Mouse (Mus musculus) intestine, embryonic 14.5 days (tissue): ENCODE measurements around the gene Cobll1. TPM values are rescaled to one million over a fixed set of nuclear protein-coding genes. Genes with fewer than 3 reads are reported as not detected.

ENCODE experiments used
- ATAC-seq: fragments of 200-750 bp; cut with Nextera tagmentation; replicated peaks from 2 replicates; pipeline ENCODE4 v1.8.0; 2017; ENCODE audit warnings: low read depth, moderate number of reproducible peaks, moderate TSS enrichment, moderate library complexity; ENCODE audit not compliant: low FRiP score, low TSS enrichment
- DNase-seq: peaks from one replicate; pipeline ENCODE4 v3.0.0-alpha.2; 2018; ENCODE audit warnings: low spot score
- H3K27ac ChIP-seq: fragments of 300-500 bp; sonication (generic); 2 replicates; pipeline ENCODE4 v1.5.1; 2014; ENCODE audit warnings: low read depth, mild to moderate bottlenecking, control low read depth
- H3K27me3 ChIP-seq: fragments of 300-500 bp; sonication (generic); replicated peaks from 2 replicates; pipeline ENCODE4 v1.6.1; 2014; ENCODE audit warnings: low read length, control low read depth; ENCODE audit not compliant: control insufficient read depth, insufficient read depth
- H3K36me3 ChIP-seq: fragments of 300-500 bp; sonication (generic); 2 replicates; pipeline ENCODE4 v1.6.1; 2014; ENCODE audit warnings: low read length, control low read depth; ENCODE audit not compliant: control insufficient read depth, insufficient read depth
- H3K4me1 ChIP-seq: fragments of 300-500 bp; sonication (generic); replicated peaks from 2 replicates; pipeline ENCODE4 v1.6.1; 2014; ENCODE audit warnings: low read length, control low read depth, mixed read lengths; ENCODE audit not compliant: control insufficient read depth, insufficient read depth
- H3K4me2 ChIP-seq: fragments of 300-500 bp; sonication (generic); 2 replicates; pipeline ENCODE4 v1.6.1; 2014; ENCODE audit warnings: low read length
- H3K4me3 ChIP-seq: fragments of 300-500 bp; sonication (generic); 2 replicates; pipeline ENCODE4 v1.5.1; 2014; ENCODE audit warnings: low read depth, low read length, control low read depth, mixed read lengths
- H3K9ac ChIP-seq: fragments of 300-500 bp; sonication (generic); 2 replicates; pipeline ENCODE4 v1.6.1; 2014; ENCODE audit warnings: mild to moderate bottlenecking, low read length
- H3K9me3 ChIP-seq: fragments of 300-500 bp; sonication (generic); 2 replicates; pipeline ENCODE4 v1.6.1; 2016; ENCODE audit warnings: low read length, control low read depth; ENCODE audit not compliant: control insufficient read depth
- WGBS: fragments of 180-500 bp; shearing (Covaris S2); extraction: QIAGEN DNeasy Blood & Tissue Kit; methylation state at CpG from one replicate; pipeline ENCODE4 v1.1.7; 2014; 5-methylcytosine and 5-hydroxymethylcytosine counted together
- polyA plus RNA-seq: library from polyadenylated mRNA; unstranded; fragments of >200 nt; fragmentation: Nextera tagmentation; extraction: Ambion mirVana; gene quantifications from 2 replicates; pipeline ENCODE4 v1.2.1, GENCODE M21; 2014

Gene Cobll1
- polyA plus RNA-seq, 1 experiment from 2014 or later: 19.9 TPM

DNA sequence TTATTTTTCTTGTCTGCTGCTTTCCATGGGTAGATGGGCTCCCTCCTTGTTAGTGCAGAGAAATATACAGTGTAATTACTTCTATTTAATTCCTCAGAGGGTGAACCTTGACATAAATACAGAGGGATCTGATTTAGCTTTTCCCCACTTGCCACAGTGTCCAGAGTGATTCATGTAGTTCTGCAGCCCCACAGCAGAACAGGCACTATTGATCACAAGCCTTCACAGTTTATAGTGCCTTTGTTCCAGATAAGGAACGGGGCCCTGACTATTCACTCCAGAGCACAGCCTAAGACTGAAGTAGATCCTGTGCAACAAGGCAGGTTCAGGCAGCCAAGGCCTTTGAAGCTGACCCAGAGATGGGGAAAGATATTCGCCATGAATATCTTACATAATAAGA, 10.4 kb upstream of the Cobll1 start:
- no peak overlapping the region for H3K4me3 ChIP-seq
- ATAC-seq (no peak), DNase-seq (no peak)
- H3K4me2 ChIP-seq: no peak overlapping the region
- no peaks in the 10 kb centered on the region for H3K27me3 ChIP-seq
- 29% methylated on average over 2 of the region's 2 CpGs for WGBS
- no peaks in the 10 kb centered on the region for H3K9me3 ChIP-seq
- peak overlapping the region; percentile 22; the same call in 1 of the 2 replicates for H3K27ac ChIP-seq
- H3K4me1 ChIP-seq: 0 out of 2 replicates have a peak, but pooled peaks cover 1% of the 10 kb centered on the region
- H3K9ac ChIP-seq: no peak overlapping the region
- H3K36me3 ChIP-seq: no peaks in the 10 kb centered on the region

- Histone ChIP-seq H3K4me2 (peak overlapping the region; percentile 75), H3K36me3 (no peaks in the 10 kb centered on the region), H3K9me3 (0 out of 2 replicates have a peak, but pooled peaks cover 4% of the 10 kb centered on the region), H3K27me3 (no peaks in the 10 kb centered on the region), H3K9ac (no peak overlapping the region), H3K4me1 (peaks cover 11% of the 10 kb centered on the region; the same call in 1 of the 2 replicates), H3K4me3 (peak overlapping the region; percentile 77; the same call in 1 of the 2 replicates), H3K27ac (no peak overlapping the region)
- ATAC-seq (no peak), DNase-seq (no peak)
- 22% methylated on average over 5 of the region's 5 CpGs for WGBS
Observed at GRCm38 (mm10) chr2:65240173-65240745, 1.1 kb upstream of the Cobll1 start.

DNA sequence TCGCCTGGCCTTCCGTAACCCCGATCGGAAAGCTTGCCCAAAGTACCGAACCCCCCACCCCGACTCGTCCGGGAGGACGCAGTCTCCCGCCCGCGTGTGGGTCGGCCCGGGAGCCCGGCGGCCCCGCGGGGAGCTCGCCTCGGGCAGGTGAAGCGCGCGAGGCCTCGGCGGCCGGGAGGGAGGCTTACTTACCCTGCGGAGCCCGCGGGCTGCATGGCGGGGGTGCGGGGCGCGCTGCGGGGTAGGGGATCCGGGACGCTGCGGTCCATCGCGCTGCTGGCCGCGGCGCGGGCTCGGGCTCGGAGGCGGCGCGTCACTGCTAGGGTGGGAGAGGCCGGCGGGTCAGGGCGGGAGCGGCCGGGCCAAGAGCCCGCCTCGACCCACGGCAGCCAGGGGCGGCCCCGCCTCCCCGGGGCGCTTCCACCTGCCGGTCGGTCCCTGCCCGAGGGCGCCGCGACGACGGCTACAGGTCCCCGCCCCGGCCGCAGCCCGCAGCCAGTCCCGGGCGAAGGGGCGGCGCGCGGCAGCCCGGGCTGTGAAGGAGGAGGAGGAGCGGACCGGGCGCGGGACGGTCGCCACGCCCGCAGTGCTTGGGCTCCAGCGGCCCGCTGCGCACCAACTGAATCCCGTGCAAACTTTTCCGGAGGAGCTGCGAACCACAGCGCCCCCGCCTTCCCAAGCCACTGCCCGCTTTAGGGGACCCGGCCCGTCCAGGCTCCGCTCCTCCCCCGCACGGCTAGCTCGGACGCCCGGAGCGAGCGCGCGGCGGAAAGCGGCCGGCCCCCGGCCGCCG, 836 bp downstream of the Cobll1 start:
- 0 out of 2 replicates have a peak, but pooled peaks cover 4% of the 10 kb centered on the region for H3K9me3 ChIP-seq
- WGBS: under 1% methylated on average over 98 of the region's 114 CpGs
- peak; percentile 89 for DNase-seq
- ATAC-seq: peak; percentile 88
- no peaks in the 10 kb centered on the region for H3K27me3 ChIP-seq
- H3K4me3 ChIP-seq: peak overlapping the region; percentile 77
- no peaks in the 10 kb centered on the region for H3K36me3 ChIP-seq
- H3K27ac ChIP-seq: peak overlapping the region; percentile 97
- peaks cover 11% of the 10 kb centered on the region; the same call in 1 of the 2 replicates for H3K4me1 ChIP-seq
- peak overlapping the region; percentile 75 for H3K4me2 ChIP-seq
- peak overlapping the region; percentile 84 for H3K9ac ChIP-seq

- no peaks in the 10 kb centered on the region for H3K36me3 ChIP-seq
- H3K9ac ChIP-seq: peak overlapping the region; percentile 84
- H3K4me2 ChIP-seq: peak overlapping the region; percentile 75
- H3K27me3 ChIP-seq: no peaks in the 10 kb centered on the region
- peak overlapping the region; percentile 97 for H3K27ac ChIP-seq
- H3K4me1 ChIP-seq: peaks cover 11% of the 10 kb centered on the region; the same call in 1 of the 2 replicates
- H3K4me3 ChIP-seq: peak overlapping the region; percentile 77
- WGBS: 1% methylated on average over 22 of the region's 22 CpGs
- 0 out of 2 replicates have a peak, but pooled peaks cover 4% of the 10 kb centered on the region for H3K9me3 ChIP-seq
- DNase-seq (peak; percentile 85), ATAC-seq (peak; percentile 29; the same call in 1 of the 2 replicates)
Observed at GRCm38 (mm10) chr2:65237610-65238170, 1.5 kb downstream of the Cobll1 start.

DNA sequence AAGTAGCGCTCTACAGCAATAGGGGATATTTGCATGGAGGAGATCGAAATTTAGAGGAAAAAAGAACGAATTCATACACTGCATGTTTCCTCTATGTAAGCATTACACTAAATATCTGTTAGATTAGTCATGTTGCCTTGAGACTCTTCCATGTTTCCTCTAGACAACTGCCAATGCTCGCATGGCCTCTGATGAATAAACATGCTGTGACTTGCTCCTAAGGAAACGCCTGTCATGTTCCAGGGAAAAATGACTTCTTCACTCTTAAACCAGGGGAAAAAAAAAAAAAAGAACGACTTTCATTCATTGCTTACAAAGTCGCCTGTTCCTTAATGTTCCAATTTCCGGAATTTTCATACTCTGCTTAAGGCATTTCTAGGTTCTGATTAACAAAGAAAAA, 2.1 kb downstream of the Cobll1 start:
- no peak overlapping the region for H3K27ac ChIP-seq
- H3K9ac ChIP-seq: no peak overlapping the region
- no peak for DNase-seq
- H3K4me2 ChIP-seq: peak overlapping the region; percentile 75
- no peak for ATAC-seq
- H3K4me1 ChIP-seq: peaks cover 11% of the 10 kb centered on the region; the same call in 1 of the 2 replicates
- H3K9me3 ChIP-seq: 0 out of 2 replicates have a peak, but pooled peaks cover 3% of the 10 kb centered on the region
- WGBS: 41% methylated on average over 8 of the region's 8 CpGs
- H3K36me3 ChIP-seq: no peaks in the 10 kb centered on the region
- peak overlapping the region; percentile 77 for H3K4me3 ChIP-seq
- H3K27me3 ChIP-seq: no peaks in the 10 kb centered on the region

DNA sequence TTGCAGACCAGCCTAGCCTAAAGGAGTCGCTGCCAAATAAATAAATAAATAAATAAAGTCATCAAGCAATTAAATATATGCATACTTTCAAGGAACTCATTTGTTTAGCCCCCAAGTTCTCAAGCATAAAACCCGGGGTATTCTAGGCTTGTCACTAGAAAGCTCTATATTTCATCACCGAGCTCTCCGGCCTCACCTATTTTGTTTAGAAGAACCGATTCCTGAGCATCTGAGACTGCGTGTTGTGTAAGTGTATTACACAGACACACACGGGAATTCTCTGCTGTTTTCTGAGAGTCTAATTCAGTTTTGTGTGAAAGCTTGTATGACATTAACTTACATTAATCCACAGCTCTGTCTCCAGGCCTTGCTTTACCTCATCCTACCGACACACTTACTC, 2.6 kb downstream of the Cobll1 start:
- Histone ChIP-seq H3K9ac (no peak overlapping the region), H3K4me2 (peak overlapping the region; percentile 75), H3K27me3 (no peaks in the 10 kb centered on the region), H3K9me3 (no peaks in the 10 kb centered on the region), H3K4me1 (peaks cover 11% of the 10 kb centered on the region; the same call in 1 of the 2 replicates), H3K27ac (no peak overlapping the region), H3K4me3 (no peak overlapping the region), H3K36me3 (no peaks in the 10 kb centered on the region)
- DNase-seq: no peak
- no peak for ATAC-seq
- 70% methylated on average over 8 of the region's 8 CpGs for WGBS

GRCm38 (mm10) chr2:65232756-65233535, 6.3 kb downstream of the Cobll1 start:
- ATAC-seq: no peak
- no peak overlapping the region for H3K27ac ChIP-seq

GRCm38 (mm10) chr2:65228426-65228825, 10.8 kb downstream of the Cobll1 start:
- Histone ChIP-seq H3K4me2 (no peak overlapping the region), H3K4me3 (no peak overlapping the region), H3K4me1 (peaks cover 5% of the 10 kb centered on the region), H3K27ac (no peak overlapping the region), H3K36me3 (no peaks in the 10 kb centered on the region), H3K27me3 (no peaks in the 10 kb centered on the region), H3K9me3 (no peaks in the 10 kb centered on the region), H3K9ac (no peak overlapping the region)
- DNase-seq: no peak
- ATAC-seq: no peak
- WGBS: 59% methylated on average over 7 of the region's 7 CpGs

More at GRCm38 (mm10) chr2:65232756-65233535, 6.3 kb downstream of the Cobll1 start:
- Histone ChIP-seq H3K9me3 (no peaks in the 10 kb centered on the region), H3K4me1 (peaks cover 6% of the 10 kb centered on the region; the same call in 1 of the 2 replicates), H3K36me3 (no peaks in the 10 kb centered on the region), H3K4me2 (no peak overlapping the region), H3K4me3 (no peak overlapping the region), H3K9ac (no peak overlapping the region), H3K27me3 (no peaks in the 10 kb centered on the region)
- no peak for DNase-seq
- WGBS: 60% methylated on average over 15 of the region's 15 CpGs
